9 mouse cellular contexts compared by ENCODE assay signal in genomic region chr10:107799671-107800353, GRCm38 (mm10).
DNase-seq lines count a peak whose midpoint lies in the region; ATAC-seq and TF ChIP-seq lines count a peak whose summit lies in the region.
"Had no signal": no experiment of that assay in that cellular context is flagged by ENCODE, and none has a peak within 500 bp of the region (broad histone marks: within the 10 kb centered on the region; RNA-seq: fewer than 3 reads in every experiment).

No protein-coding gene starts in this region.

- H3ac ChIP-seq in C2C12 (ENCODE audit: control insufficient read depth, insufficient read length, low read depth), result no peak overlapping the region

- H3K4me2 ChIP-seq in embryonic facial prominence, embryonic 11.5 days (ENCODE audit: low read depth, low read length), result no peak overlapping the region
- H3K4me2 ChIP-seq: embryonic facial prominence, embryonic 13.5 days had no signal

- H3K9me3 ChIP-seq in embryonic facial prominence, embryonic 11.5 days (replicated peaks; ENCODE audit: control insufficient read depth, low read length), result no peaks in the 10 kb centered on the region
- H3K9me3 ChIP-seq: embryonic facial prominence, embryonic 13.5 days had no signal

- WGBS in embryonic facial prominence, embryonic 11.5 days, result 11% methylated on average over 7 of the region's 7 CpGs
- WGBS in lung, adult 2 months, result 5% methylated on average over 7 of the region's 7 CpGs

- no peaks in the 10 kb centered on the region for H3K36me3 ChIP-seq in C2C12 (ENCODE audit: control insufficient read depth, insufficient read depth)
- no peaks in the 10 kb centered on the region for H3K36me3 ChIP-seq in embryonic facial prominence, embryonic 11.5 days (replicated peaks; ENCODE audit: control insufficient read depth, insufficient read depth, low read depth, low read length)
- H3K36me3 ChIP-seq: embryonic facial prominence, embryonic 13.5 days had no signal

- peak; percentile 62 for DNase-seq in adrenal gland, postnatal 25 days
- peak; percentile 72 for DNase-seq in embryonic facial prominence, embryonic 11.5 days (ENCODE audit: low spot score)
- DNase-seq in heart, postnatal 14 days, result peak; percentile 66 to 77
- peak; percentile 56 to 67 for DNase-seq in kidney, postnatal 25 days
- DNase-seq in lung, adult 2 months, result peak; percentile 46
- peak; percentile 34 for DNase-seq in ovary, adult 18-20 months (ENCODE audit: low spot score)
- peak; percentile 20 to 31 for DNase-seq in thymus, postnatal 36 days

- no peaks in the 10 kb centered on the region for H3K79me3 ChIP-seq in C2C12 (ENCODE audit: low read depth)

- H3K9ac ChIP-seq in embryonic facial prominence, embryonic 11.5 days (replicated peaks; ENCODE audit: low read length), result no peak overlapping the region
- H3K9ac ChIP-seq: embryonic facial prominence, embryonic 13.5 days had no signal

- H3K27ac ChIP-seq in embryonic facial prominence, embryonic 11.5 days (replicated peaks; ENCODE audit: low read depth, low read length), result no peak overlapping the region
- H3K27ac ChIP-seq: embryonic facial prominence, embryonic 13.5 days had no signal

- H3K4me1 ChIP-seq in embryonic facial prominence, embryonic 11.5 days (ENCODE audit: control insufficient read depth, insufficient read depth, low read length), result no peaks in the 10 kb centered on the region
- no peaks in the 10 kb centered on the region for H3K4me1 ChIP-seq in lung, adult 2 months (ENCODE audit: control insufficient read depth, insufficient read depth, low read length)
- H3K4me1 ChIP-seq: embryonic facial prominence, embryonic 13.5 days had no signal

- peak; percentile 79 for ATAC-seq in embryonic facial prominence, embryonic 11.5 days (replicated peaks; ENCODE audit: insufficient number of reproducible peaks, low FRiP score, low TSS enrichment, low read depth)

- peak; percentile 27 for TF ChIP-seq CTCF in C2C12 (IDR thresholded peaks at IDR 0.05; ENCODE audit: control insufficient read depth, insufficient read depth, insufficient read length)
- TF ChIP-seq CTCF in lung, adult 2 months (IDR thresholded peaks at IDR 0.05; ENCODE audit: insufficient read depth, low read length), result peak; percentile 88

- no peak overlapping the region for H3K4me3 ChIP-seq in C2C12 (ENCODE audit: insufficient read depth, poor library complexity, severe bottlenecking)
- H3K4me3 ChIP-seq in embryonic facial prominence, embryonic 11.5 days (ENCODE audit: low read depth, low read length), result no peak overlapping the region
- H3K4me3 ChIP-seq in lung, adult 2 months (replicated peaks; ENCODE audit: extremely low read depth, low read depth, low read length), result no peak overlapping the region
- H3K4me3 ChIP-seq: embryonic facial prominence, embryonic 13.5 days had no signal

- H3K79me2 ChIP-seq in C2C12 (ENCODE audit: control insufficient read depth, insufficient read depth), result no peaks in the 10 kb centered on the region

- no peak for TF ChIP-seq POLR2A in lung, adult 2 months (IDR thresholded peaks at IDR 0.05; ENCODE audit: borderline replicate concordance, extremely low read depth, low read depth, low read length)

- no peaks in the 10 kb centered on the region for H3K27me3 ChIP-seq in C2C12 (ENCODE audit: control insufficient read depth, insufficient read depth, insufficient read length)
- no peaks in the 10 kb centered on the region for H3K27me3 ChIP-seq in embryonic facial prominence, embryonic 11.5 days (ENCODE audit: control insufficient read depth, insufficient read depth, low read length)
- H3K27me3 ChIP-seq: embryonic facial prominence, embryonic 13.5 days had no signal

- intact Hi-C loops in heart, postnatal 14 days (cut with DNase I), result loop anchor here (2.0 to 10.0 kb wide), 3 partner anchors 125 to 737 kb away; no protein-coding TSS in a partner anchor

TF ChIP-seq in C2C12, 6 proteins besides CTCF, POLR2A, EP300 and RAD21:
- TF ChIP-seq MYOG (IDR thresholded peaks at IDR 0.05; ENCODE audit: control insufficient read depth, extremely low read depth, insufficient read length), result no peak
- TF ChIP-seq USF1 (IDR thresholded peaks at IDR 0.05; ENCODE audit: low read depth), result no peak
- TF ChIP-seq MAX (IDR thresholded peaks at IDR 0.05), result no peak
- TF ChIP-seq CEBPB (IDR thresholded peaks at IDR 0.05; ENCODE audit: low read depth), result no peak
- TF ChIP-seq MYOD1 (IDR thresholded peaks at IDR 0.05; ENCODE audit: control insufficient read depth, insufficient read length, low read depth), result no peak
- no peak for TF ChIP-seq FOSL1 (IDR thresholded peaks at IDR 0.05; ENCODE audit: insufficient read depth, low read length, poor library complexity, severe bottlenecking)
